Mouse (Mus musculus) small intestine, adult 2 months (tissue): Measurements from ENCODE around the gene Ranbp17. TPM values are rescaled to one million over a fixed set of nuclear protein-coding genes. Genes with fewer than 3 reads are reported as not detected.
"Not testable (repeated sequence)": the region's sequence is repeated elsewhere in the genome, so short reads cannot be mapped to it uniquely, and the experiment has no call there.

Experiments used
- H3K27ac ChIP-seq: fragments of 200-500 bp; 2 replicates; pipeline ENCODE4 v1.5.1; 2012; ENCODE audit warnings: low read depth, low read length, control low read depth, inconsistent platforms; ENCODE audit not compliant: insufficient read depth
- H3K27me3 ChIP-seq: fragments of 200-500 bp; 2 replicates; pipeline ENCODE4 v1.6.1; 2012; ENCODE audit warnings: mild to moderate bottlenecking, moderate library complexity, low read length, inconsistent platforms; ENCODE audit not compliant: control insufficient read depth, insufficient read depth
- H3K36me3 ChIP-seq: fragments of 200-500 bp; 2 replicates; pipeline ENCODE4 v1.6.1; 2012; ENCODE audit warnings: mild to moderate bottlenecking, low read length, control low read depth, inconsistent platforms; ENCODE audit not compliant: control insufficient read depth, insufficient read depth
- H3K4me1 ChIP-seq: fragments of 200-500 bp; 2 replicates; pipeline ENCODE4 v1.6.1; 2012; ENCODE audit warnings: low read length, inconsistent platforms, mixed read lengths; ENCODE audit not compliant: control insufficient read depth, insufficient read depth, insufficient read length
- H3K4me3 ChIP-seq: fragments of 200-500 bp; 2 replicates; pipeline ENCODE4 v1.5.1; 2012; ENCODE audit warnings: low read depth, mild to moderate bottlenecking, control low read depth, inconsistent platforms, low read length, moderate library complexity
- CTCF ChIP-seq: fragments of 200-500 bp; IDR thresholded peaks from 2 replicates; pipeline ENCODE4 v1.5.1; 2012; ENCODE audit warnings: low read depth, mild to moderate bottlenecking, control low read depth, inconsistent platforms, low read length, moderate library complexity, mixed read lengths; ENCODE audit not compliant: insufficient replicate concordance, insufficient read length; ENCODE audit errors: extremely low read depth
- POLR2A ChIP-seq: fragments of 200-500 bp; IDR thresholded peaks from 2 replicates; pipeline ENCODE4 v1.6.1; 2012; ENCODE audit warnings: low read depth, mild to moderate bottlenecking, control low read depth, inconsistent platforms, low read length, moderate library complexity
- WGBS: fragments of 180-500 bp; shearing (Covaris S2); methylation state at CpG from one replicate; pipeline ENCODE4 v1.1.7; 2018; 5-methylcytosine and 5-hydroxymethylcytosine counted together
- polyA plus RNA-seq: library from polyadenylated mRNA; depleted of rRNA; stranded (reverse); fragments of >200 nt; gene quantifications from 2 replicates; pipeline ENCODE4 v1.2.3, GENCODE M21; 2012

Gene Ranbp17
- polyA plus RNA-seq, 1 experiment = 0.13 TPM

- H3K4me1 ChIP-seq = no peaks in the 10 kb centered on the region
- no peak for TF ChIP-seq CTCF
- no peak for TF ChIP-seq POLR2A
- no peaks in the 10 kb centered on the region for H3K27me3 ChIP-seq
- H3K4me3 ChIP-seq = no peak overlapping the region
- H3K27ac ChIP-seq = no peak overlapping the region
- H3K36me3 ChIP-seq = no peaks in the 10 kb centered on the region
- WGBS = 78% methylated on average over 10 of the region's 10 CpGs
Measured at GRCm38 (mm10) chr11:33480410-33480809, 33.1 kb downstream of the Ranbp17 start.

GRCm38 (mm10) chr11:33479209-33479608, 34.3 kb downstream of the Ranbp17 start:
- no peak overlapping the region for H3K4me3 ChIP-seq
- no peaks in the 10 kb centered on the region for H3K27me3 ChIP-seq
- no peaks in the 10 kb centered on the region for H3K36me3 ChIP-seq
- H3K4me1 ChIP-seq = no peaks in the 10 kb centered on the region
- TF ChIP-seq CTCF = no peak
- no peak for TF ChIP-seq POLR2A
- WGBS = 83% methylated on average over 4 of the region's 4 CpGs
- H3K27ac ChIP-seq = no peak overlapping the region

- WGBS = 86% methylated on average over 2 of the region's 2 CpGs
- no peak for TF ChIP-seq CTCF
- no peak for TF ChIP-seq POLR2A
- Histone ChIP-seq H3K27ac (no peak overlapping the region), H3K36me3 (no peaks in the 10 kb centered on the region), H3K4me1 (no peaks in the 10 kb centered on the region), H3K4me3 (no peak overlapping the region), H3K27me3 (no peaks in the 10 kb centered on the region)
Measured at GRCm38 (mm10) chr11:33476634-33477033, 36.9 kb downstream of the Ranbp17 start.

- 52% methylated on average over 1 of the region's 1 CpGs for WGBS
- Histone ChIP-seq H3K27me3 (no peaks in the 10 kb centered on the region), H3K36me3 (no peaks in the 10 kb centered on the region), H3K4me3 (no peak overlapping the region), H3K27ac (no peak overlapping the region), H3K4me1 (no peaks in the 10 kb centered on the region)
- TF ChIP-seq CTCF = no peak
- no peak for TF ChIP-seq POLR2A
Measured at GRCm38 (mm10) chr11:33461172-33461571, 52.4 kb downstream of the Ranbp17 start.

GRCm38 (mm10) chr11:33454069-33454468, 59.5 kb downstream of the Ranbp17 start:
- WGBS = 75% methylated on average over 3 of the region's 3 CpGs
- Histone ChIP-seq H3K4me1 (no peaks in the 10 kb centered on the region), H3K27ac (no peak overlapping the region)

GRCm38 (mm10) chr11:33433813-33434212, 79.7 kb downstream of the Ranbp17 start:
- no peaks in the 10 kb centered on the region for H3K36me3 ChIP-seq
- no peak for TF ChIP-seq CTCF
- TF ChIP-seq POLR2A = no peak
- no peaks in the 10 kb centered on the region for H3K4me1 ChIP-seq
- WGBS = 43% methylated on average over 5 of the region's 5 CpGs
- H3K27me3 ChIP-seq = no peaks in the 10 kb centered on the region
- H3K27ac ChIP-seq = no peak overlapping the region
- no peak overlapping the region for H3K4me3 ChIP-seq

More at GRCm38 (mm10) chr11:33454069-33454468, 59.5 kb downstream of the Ranbp17 start:
- H3K4me3 ChIP-seq = no peak overlapping the region
- no peaks in the 10 kb centered on the region for H3K27me3 ChIP-seq
- TF ChIP-seq POLR2A = no peak
- no peak for TF ChIP-seq CTCF
- no peaks in the 10 kb centered on the region for H3K36me3 ChIP-seq

- not testable (repeated sequence) for H3K36me3 ChIP-seq, H3K4me3 ChIP-seq, H3K4me1 ChIP-seq, H3K27ac ChIP-seq, H3K27me3 ChIP-seq
- WGBS = 87% methylated on average over 17 of the region's 17 CpGs
Measured at GRCm38 (mm10) chr11:33428238-33428637, 85.3 kb downstream of the Ranbp17 start.

GRCm38 (mm10) chr11:33427789-33428188, 85.8 kb downstream of the Ranbp17 start:
- H3K27ac ChIP-seq, H3K4me1 ChIP-seq, H3K27me3 ChIP-seq, H3K36me3 ChIP-seq, H3K4me3 ChIP-seq: not testable (repeated sequence)
- WGBS = 78% methylated on average over 5 of the region's 5 CpGs

GRCm38 (mm10) chr11:33422226-33422625, 91.3 kb downstream of the Ranbp17 start:
- Histone ChIP-seq H3K36me3 (no peaks in the 10 kb centered on the region), H3K27me3 (no peaks in the 10 kb centered on the region), H3K27ac (no peak overlapping the region), H3K4me1 (no peaks in the 10 kb centered on the region), H3K4me3 (no peak overlapping the region)
- no peak for TF ChIP-seq POLR2A
- TF ChIP-seq CTCF = no peak
- WGBS = 71% methylated on average over 3 of the region's 3 CpGs
